Mouse (Mus musculus) heart, embryonic 16.5 days (tissue): Measurements from ENCODE around the gene C3. TPM values are rescaled to one million over a fixed set of nuclear protein-coding genes. Genes with fewer than 3 reads are reported as not detected.

Source experiments
- ATAC-seq: fragments of 200-750 bp; cut with Nextera tagmentation; replicated peaks from 2 replicates; pipeline ENCODE4 v1.8.0; 2017; ENCODE audit warnings: moderate number of reproducible peaks; ENCODE audit not compliant: insufficient read depth, low FRiP score; ENCODE audit errors: extremely low read depth
- H3K27ac ChIP-seq: fragments of 300-500 bp; sonication (generic); 2 replicates; pipeline ENCODE4 v1.5.1; 2014; ENCODE audit warnings: mild to moderate bottlenecking, low read length, control low read depth, moderate library complexity
- H3K27me3 ChIP-seq: fragments of 300-500 bp; sonication (generic); 2 replicates; pipeline ENCODE4 v1.6.1; 2014; ENCODE audit warnings: low read length, mixed read lengths; ENCODE audit not compliant: control insufficient read depth, insufficient read depth
- H3K36me3 ChIP-seq: fragments of 300-500 bp; sonication (generic); 2 replicates; pipeline ENCODE4 v1.6.1; 2014; ENCODE audit not compliant: control insufficient read depth, insufficient read depth
- H3K4me1 ChIP-seq: fragments of 300-500 bp; sonication (generic); 2 replicates; pipeline ENCODE4 v1.6.1; 2014; ENCODE audit warnings: low read length, mixed read lengths; ENCODE audit not compliant: control insufficient read depth, insufficient read depth
- H3K4me2 ChIP-seq: fragments of 300-500 bp; sonication (generic); 2 replicates; pipeline ENCODE4 v1.6.1; 2014; ENCODE audit warnings: low read depth, mild to moderate bottlenecking, control low read depth, low read length
- H3K4me3 ChIP-seq: fragments of 300-500 bp; sonication (generic); 2 replicates; pipeline ENCODE4 v1.5.1; 2014; ENCODE audit warnings: mild to moderate bottlenecking, control low read depth, low read length
- H3K9ac ChIP-seq: fragments of 300-500 bp; sonication (generic); 2 replicates; pipeline ENCODE4 v1.6.1; 2014; ENCODE audit warnings: low read length, control low read depth
- H3K9me3 ChIP-seq: fragments of 300-500 bp; sonication (generic); replicated peaks from 2 replicates; pipeline ENCODE4 v1.6.1; 2016; ENCODE audit warnings: low read length; ENCODE audit not compliant: control insufficient read depth
- WGBS: fragments of 180-500 bp; shearing (Covaris S2); extraction: QIAGEN DNeasy Blood & Tissue Kit; methylation state at CpG from one replicate; pipeline ENCODE4 v1.1.7; 2014; 5-methylcytosine and 5-hydroxymethylcytosine counted together
- polyA plus RNA-seq: library from polyadenylated mRNA; unstranded; fragments of >200 nt; fragmentation: Nextera tagmentation; extraction: Ambion mirVana; gene quantifications from 2 replicates; pipeline ENCODE4 v1.2.1, GENCODE M21; 2015

The C3 gene
- polyA plus RNA-seq, result 3.5 and 6.3 TPM in 2 replicates

- 76% methylated on average over 3 of the region's 3 CpGs for WGBS
These were observed at the start of gene C3 for GRCm38 (mm10) chr17:57228014-57228413. Gene C3, minus strand, starts transcription at chr17:57228136.

GRCm38 (mm10) chr17:57276634-57277121, 48.7 kb upstream of the C3 start:
- Histone ChIP-seq H3K4me2 (peak overlapping the region; percentile 65), H3K9me3 (no peaks in the 10 kb centered on the region), H3K36me3 (no peaks in the 10 kb centered on the region), H3K4me3 (peak overlapping the region; percentile 70), H3K4me1 (peaks cover 11% of the 10 kb centered on the region), H3K27me3 (peaks cover 7% of the 10 kb centered on the region), H3K9ac (peak overlapping the region; percentile 70), H3K27ac (peak overlapping the region; percentile 24; the same call in 1 of the 2 replicates)
- WGBS, result under 1% methylated on average over 20 of the region's 20 CpGs
- 0 out of 2 replicates have a peak, but pooled peaks have one; percentile 25 for ATAC-seq

More at GRCm38 (mm10) chr17:57228014-57228413, at the start of gene C3:
- no peak for ATAC-seq
- H3K27ac ChIP-seq, result no peak within 1 kb of the TSS
- no peaks in the 10 kb centered on the region for H3K36me3 ChIP-seq
- H3K27me3 ChIP-seq, result 0 out of 2 replicates have a peak, but pooled peaks cover 7% of the 10 kb centered on the region
- H3K9me3 ChIP-seq, result no peaks in the 10 kb centered on the region
- H3K4me3 ChIP-seq, result no peak within 1 kb of the TSS
- no peaks in the 10 kb centered on the region for H3K4me1 ChIP-seq
- H3K4me2 ChIP-seq, result no peak within 1 kb of the TSS
- no peak within 1 kb of the TSS for H3K9ac ChIP-seq

GRCm38 (mm10) chr17:57275997-57276351, 48.0 kb upstream of the C3 start:
- Histone ChIP-seq H3K9ac (peak overlapping the region; percentile 70), H3K4me1 (peaks cover 11% of the 10 kb centered on the region), H3K9me3 (no peaks in the 10 kb centered on the region), H3K36me3 (no peaks in the 10 kb centered on the region), H3K27ac (no peak overlapping the region), H3K27me3 (peaks cover 7% of the 10 kb centered on the region), H3K4me3 (peak overlapping the region; percentile 70), H3K4me2 (peak overlapping the region; percentile 65)
- WGBS, result 2% methylated on average over 13 of the region's 13 CpGs
- ATAC-seq, result no peak

- no peaks in the 10 kb centered on the region for H3K9me3 ChIP-seq
- H3K4me3 ChIP-seq, result peak overlapping the region; percentile 70
- peaks cover 7% of the 10 kb centered on the region for H3K27me3 ChIP-seq
- H3K4me2 ChIP-seq, result peak overlapping the region; percentile 65
- no peaks in the 10 kb centered on the region for H3K36me3 ChIP-seq
- under 1% methylated on average over 52 of the region's 53 CpGs for WGBS
- peak overlapping the region; percentile 70 for H3K9ac ChIP-seq
- peak overlapping the region; percentile 51; the same call in 1 of the 2 replicates for H3K27ac ChIP-seq
- ATAC-seq, result peak; percentile 79
- H3K4me1 ChIP-seq, result peaks cover 11% of the 10 kb centered on the region
These were observed 47.4 kb upstream of the C3 start for GRCm38 (mm10) chr17:57275111-57275996.

GRCm38 (mm10) chr17:57274686-57275085, 46.8 kb upstream of the C3 start:
- Histone ChIP-seq H3K4me1 (peaks cover 11% of the 10 kb centered on the region), H3K4me2 (peak overlapping the region; percentile 65), H3K27me3 (peaks cover 4% of the 10 kb centered on the region; the same call in 1 of the 2 replicates), H3K9me3 (no peaks in the 10 kb centered on the region), H3K4me3 (peak overlapping the region; percentile 70), H3K36me3 (no peaks in the 10 kb centered on the region), H3K9ac (peak overlapping the region; percentile 70), H3K27ac (no peak overlapping the region)
- WGBS, result 6% methylated on average over 15 of the region's 15 CpGs
- ATAC-seq, result no peak

- no peak overlapping the region for H3K27ac ChIP-seq
- H3K4me3 ChIP-seq, result no peak overlapping the region
- H3K9me3 ChIP-seq, result no peaks in the 10 kb centered on the region
- H3K9ac ChIP-seq, result no peak overlapping the region
- 35% methylated on average over 7 of the region's 7 CpGs for WGBS
- H3K4me2 ChIP-seq, result no peak overlapping the region
- no peak for ATAC-seq
- peaks cover 11% of the 10 kb centered on the region for H3K4me1 ChIP-seq
- peaks cover 4% of the 10 kb centered on the region; the same call in 1 of the 2 replicates for H3K27me3 ChIP-seq
- no peaks in the 10 kb centered on the region for H3K36me3 ChIP-seq
These were observed 45.9 kb upstream of the C3 start for GRCm38 (mm10) chr17:57273846-57274245.

- no peak overlapping the region for H3K4me3 ChIP-seq
- no peak overlapping the region for H3K4me2 ChIP-seq
- H3K9me3 ChIP-seq, result no peaks in the 10 kb centered on the region
- no peak for ATAC-seq
- 54% methylated on average over 9 of the region's 9 CpGs for WGBS
- H3K27me3 ChIP-seq, result no peaks in the 10 kb centered on the region; the same call in 1 of the 2 replicates
- H3K36me3 ChIP-seq, result no peaks in the 10 kb centered on the region
- H3K27ac ChIP-seq, result no peak overlapping the region
- H3K9ac ChIP-seq, result no peak overlapping the region
- H3K4me1 ChIP-seq, result peaks cover 9% of the 10 kb centered on the region
These were observed 43.4 kb upstream of the C3 start for GRCm38 (mm10) chr17:57271301-57271700.

- no peak overlapping the region for H3K4me2 ChIP-seq
- H3K9ac ChIP-seq, result no peak overlapping the region
- no peak overlapping the region for H3K27ac ChIP-seq
- H3K4me3 ChIP-seq, result no peak overlapping the region
- no peak for ATAC-seq
- H3K9me3 ChIP-seq, result no peaks in the 10 kb centered on the region
- H3K27me3 ChIP-seq, result no peaks in the 10 kb centered on the region
- 86% methylated on average over 6 of the region's 6 CpGs for WGBS
- H3K36me3 ChIP-seq, result no peaks in the 10 kb centered on the region
- H3K4me1 ChIP-seq, result peaks cover 6% of the 10 kb centered on the region; the same call in 1 of the 2 replicates
These were observed 39.7 kb upstream of the C3 start for GRCm38 (mm10) chr17:57267556-57268126.
